Mouse (Mus musculus) heart, embryonic 16.5 days (tissue): ENCODE data around the gene Map7. TPM values are rescaled to one million over a fixed set of nuclear protein-coding genes. Genes with fewer than 3 reads are reported as not detected.

Experiments used
- ATAC-seq: fragments of 200-750 bp; cut with Nextera tagmentation; replicated peaks from 2 replicates; pipeline ENCODE4 v1.8.0; 2017; ENCODE audit warnings: moderate number of reproducible peaks; ENCODE audit not compliant: insufficient read depth, low FRiP score; ENCODE audit errors: extremely low read depth
- H3K27ac ChIP-seq: fragments of 300-500 bp; sonication (generic); 2 replicates; pipeline ENCODE4 v1.5.1; 2014; ENCODE audit warnings: mild to moderate bottlenecking, low read length, control low read depth, moderate library complexity
- H3K27me3 ChIP-seq: fragments of 300-500 bp; sonication (generic); 2 replicates; pipeline ENCODE4 v1.6.1; 2014; ENCODE audit warnings: low read length, mixed read lengths; ENCODE audit not compliant: control insufficient read depth, insufficient read depth
- H3K36me3 ChIP-seq: fragments of 300-500 bp; sonication (generic); 2 replicates; pipeline ENCODE4 v1.6.1; 2014; ENCODE audit not compliant: control insufficient read depth, insufficient read depth
- H3K4me1 ChIP-seq: fragments of 300-500 bp; sonication (generic); 2 replicates; pipeline ENCODE4 v1.6.1; 2014; ENCODE audit warnings: low read length, mixed read lengths; ENCODE audit not compliant: control insufficient read depth, insufficient read depth
- H3K4me2 ChIP-seq: fragments of 300-500 bp; sonication (generic); 2 replicates; pipeline ENCODE4 v1.6.1; 2014; ENCODE audit warnings: low read depth, mild to moderate bottlenecking, control low read depth, low read length
- H3K4me3 ChIP-seq: fragments of 300-500 bp; sonication (generic); 2 replicates; pipeline ENCODE4 v1.5.1; 2014; ENCODE audit warnings: mild to moderate bottlenecking, control low read depth, low read length
- H3K9ac ChIP-seq: fragments of 300-500 bp; sonication (generic); 2 replicates; pipeline ENCODE4 v1.6.1; 2014; ENCODE audit warnings: low read length, control low read depth
- H3K9me3 ChIP-seq: fragments of 300-500 bp; sonication (generic); replicated peaks from 2 replicates; pipeline ENCODE4 v1.6.1; 2016; ENCODE audit warnings: low read length; ENCODE audit not compliant: control insufficient read depth
- WGBS: fragments of 180-500 bp; shearing (Covaris S2); extraction: QIAGEN DNeasy Blood & Tissue Kit; methylation state at CpG from one replicate; pipeline ENCODE4 v1.1.7; 2014; 5-methylcytosine and 5-hydroxymethylcytosine counted together
- polyA plus RNA-seq: library from polyadenylated mRNA; unstranded; fragments of >200 nt; fragmentation: Nextera tagmentation; extraction: Ambion mirVana; gene quantifications from 2 replicates; pipeline ENCODE4 v1.2.1, GENCODE M21; 2015

The Map7 gene
- polyA plus RNA-seq, 1 experiment from 2014 or later = 7.6 TPM

GRCm38 (mm10) chr10:20149121-20149834 is 1.0 kb downstream of the Map7 start:
- Histone ChIP-seq H3K27ac (peak overlapping the region; percentile 62; the same call in 1 of the 2 replicates), H3K9me3 (no peaks in the 10 kb centered on the region)
- WGBS = under 1% methylated on average over 63 of the region's 74 CpGs

GRCm38 (mm10) chr10:20149835-20150355 is 1.6 kb downstream of the Map7 start:
- H3K27me3 ChIP-seq = peaks cover 14% of the 10 kb centered on the region
- no peaks in the 10 kb centered on the region for H3K36me3 ChIP-seq
- ATAC-seq = no peak
- no peak overlapping the region for H3K27ac ChIP-seq
- H3K9ac ChIP-seq = peak overlapping the region; percentile 86
- WGBS = 4% methylated on average over 13 of the region's 13 CpGs
- peak overlapping the region; percentile 82 for H3K4me3 ChIP-seq
- no peaks in the 10 kb centered on the region for H3K9me3 ChIP-seq
- peak overlapping the region; percentile 87 for H3K4me2 ChIP-seq
- peaks cover 7% of the 10 kb centered on the region; the same call in 1 of the 2 replicates for H3K4me1 ChIP-seq

More at GRCm38 (mm10) chr10:20149121-20149834, 1.0 kb downstream of the Map7 start:
- Histone ChIP-seq H3K36me3 (no peaks in the 10 kb centered on the region), H3K4me3 (peak overlapping the region; percentile 82), H3K27me3 (peaks cover 14% of the 10 kb centered on the region), H3K4me1 (peaks cover 7% of the 10 kb centered on the region; the same call in 1 of the 2 replicates), H3K4me2 (peak overlapping the region; percentile 87), H3K9ac (peak overlapping the region; percentile 86)
- peak; percentile 81 for ATAC-seq

GRCm38 (mm10) chr10:20152131-20152530 is 3.9 kb downstream of the Map7 start:
- Histone ChIP-seq H3K9me3 (no peaks in the 10 kb centered on the region), H3K4me2 (no peak overlapping the region), H3K27me3 (peaks cover 8% of the 10 kb centered on the region), H3K4me3 (no peak overlapping the region), H3K36me3 (no peaks in the 10 kb centered on the region), H3K9ac (no peak overlapping the region), H3K4me1 (peaks cover 10% of the 10 kb centered on the region), H3K27ac (no peak overlapping the region)
- WGBS = 83% methylated on average over 1 of the region's 1 CpGs
- ATAC-seq = no peak

GRCm38 (mm10) chr10:20153507-20153906 is 5.2 kb downstream of the Map7 start:
- Histone ChIP-seq H3K9me3 (no peaks in the 10 kb centered on the region), H3K4me2 (no peak overlapping the region), H3K27me3 (peaks cover 3% of the 10 kb centered on the region; the same call in 1 of the 2 replicates), H3K4me1 (peaks cover 10% of the 10 kb centered on the region), H3K27ac (no peak overlapping the region), H3K4me3 (no peak overlapping the region), H3K9ac (no peak overlapping the region), H3K36me3 (no peaks in the 10 kb centered on the region)
- no peak for ATAC-seq
- 70% methylated on average over 2 of the region's 2 CpGs for WGBS

- Histone ChIP-seq H3K4me1 (peaks cover 12% of the 10 kb centered on the region), H3K4me2 (no peak overlapping the region), H3K27me3 (no peaks in the 10 kb centered on the region), H3K9ac (no peak overlapping the region), H3K4me3 (no peak overlapping the region), H3K9me3 (no peaks in the 10 kb centered on the region), H3K27ac (no peak overlapping the region), H3K36me3 (no peaks in the 10 kb centered on the region)
- no peak for ATAC-seq
- WGBS = 62% methylated on average over 7 of the region's 7 CpGs
These were observed 7.1 kb downstream of the Map7 start for GRCm38 (mm10) chr10:20155401-20155800.

GRCm38 (mm10) chr10:20157021-20157726 is 8.9 kb downstream of the Map7 start:
- Histone ChIP-seq H3K4me1 (peaks cover 16% of the 10 kb centered on the region), H3K9ac (no peak overlapping the region), H3K9me3 (no peaks in the 10 kb centered on the region), H3K27me3 (no peaks in the 10 kb centered on the region), H3K4me2 (no peak overlapping the region), H3K36me3 (no peaks in the 10 kb centered on the region), H3K27ac (no peak overlapping the region), H3K4me3 (no peak overlapping the region)
- WGBS = 75% methylated on average over 8 of the region's 8 CpGs
- no peak for ATAC-seq

- H3K27ac ChIP-seq = no peak overlapping the region
- H3K4me1 ChIP-seq = peaks cover 19% of the 10 kb centered on the region
- no peak for ATAC-seq
- no peaks in the 10 kb centered on the region for H3K27me3 ChIP-seq
- H3K9me3 ChIP-seq = no peaks in the 10 kb centered on the region
- no peaks in the 10 kb centered on the region for H3K36me3 ChIP-seq
- no peak overlapping the region for H3K4me3 ChIP-seq
- no peak overlapping the region for H3K4me2 ChIP-seq
- no peak overlapping the region for H3K9ac ChIP-seq
- 29% methylated on average over 4 of the region's 4 CpGs for WGBS
These were observed 10.5 kb downstream of the Map7 start for GRCm38 (mm10) chr10:20158756-20159155.

GRCm38 (mm10) chr10:20159308-20159707 is 11.0 kb downstream of the Map7 start:
- no peak for ATAC-seq
- Histone ChIP-seq H3K4me1 (peaks cover 19% of the 10 kb centered on the region), H3K4me3 (no peak overlapping the region), H3K27me3 (no peaks in the 10 kb centered on the region), H3K27ac (no peak overlapping the region), H3K9me3 (no peaks in the 10 kb centered on the region), H3K9ac (no peak overlapping the region), H3K36me3 (no peaks in the 10 kb centered on the region), H3K4me2 (no peak overlapping the region)
- WGBS = 71% methylated on average over 5 of the region's 5 CpGs

- Histone ChIP-seq H3K9ac (0 out of 2 replicates have a peak overlapping the region, but pooled peaks have one; percentile 9), H3K27me3 (no peaks in the 10 kb centered on the region)
These were observed 12.6 kb downstream of the Map7 start for GRCm38 (mm10) chr10:20160914-20161313.

More at GRCm38 (mm10) chr10:20160914-20161313, 12.6 kb downstream of the Map7 start:
- 0 out of 2 replicates have a peak, but pooled peaks cover 2% of the 10 kb centered on the region for H3K9me3 ChIP-seq
- no peak overlapping the region for H3K4me3 ChIP-seq
- peak overlapping the region; percentile 33; the same call in 1 of the 2 replicates for H3K4me2 ChIP-seq
- H3K36me3 ChIP-seq = no peaks in the 10 kb centered on the region
- ATAC-seq = no peak
- 44% methylated on average over 8 of the region's 8 CpGs for WGBS
- no peak overlapping the region for H3K27ac ChIP-seq
- H3K4me1 ChIP-seq = peaks cover 17% of the 10 kb centered on the region
